Mouse (Mus musculus): ENCODE results near the gene Fnbp1. TPM values are rescaled to one million over a fixed set of nuclear protein-coding genes. Genes with fewer than 3 reads are reported as not detected.

Fnbp1 gene
- polyA plus RNA-seq, 1 experiment from 2014 or later: 21.7 TPM

GRCm38 (mm10) chr2:31089607-31090006, 52.2 kb downstream of the Fnbp1 start:
- Histone ChIP-seq H3K4me2 (ENCODE audit: low read depth, low read length) (no peak overlapping the region), H3K4me1 (ENCODE audit: control insufficient read depth, insufficient read depth, low read length) (peaks cover 16% of the 10 kb centered on the region), H3K9me3 (ENCODE audit: control insufficient read depth, low read length) (0 out of 2 replicates have a peak, but pooled peaks cover under 1% of the 10 kb centered on the region), H3K4me3 (ENCODE audit: low read depth, low read length) (no peak overlapping the region), H3K27ac (replicated peaks; ENCODE audit: low read depth, low read length) (no peak overlapping the region), H3K9ac (ENCODE audit: low read depth, low read length) (no peak overlapping the region; the same call in 1 of the 2 replicates), H3K36me3 (ENCODE audit: control insufficient read depth, insufficient read depth, low read length) (peaks cover 10% of the 10 kb centered on the region; the same call in 1 of the 2 replicates), H3K27me3 (replicated peaks; ENCODE audit: control insufficient read depth, insufficient read depth, low read length) (no peaks in the 10 kb centered on the region)
- no peak for ATAC-seq (ENCODE audit: low read depth)
- DNase-seq (ENCODE audit: low spot score): no peak
- WGBS: 61% methylated on average over 16 of the region's 16 CpGs

GRCm38 (mm10) chr2:31088871-31089270, 52.9 kb downstream of the Fnbp1 start:
- WGBS: 73% methylated on average over 8 of the region's 8 CpGs
- Histone ChIP-seq H3K9ac (ENCODE audit: low read depth, low read length) (no peak overlapping the region), H3K27ac (replicated peaks; ENCODE audit: low read depth, low read length) (peak overlapping the region; percentile 48; the same call in 1 of the 2 replicates)

GRCm38 (mm10) chr2:31087663-31088661, 53.8 kb downstream of the Fnbp1 start:
- Histone ChIP-seq H3K4me2 (ENCODE audit: low read depth, low read length) (no peak overlapping the region), H3K36me3 (ENCODE audit: control insufficient read depth, insufficient read depth, low read length) (peaks cover 22% of the 10 kb centered on the region), H3K4me1 (ENCODE audit: control insufficient read depth, insufficient read depth, low read length) (peaks cover 16% of the 10 kb centered on the region), H3K27ac (replicated peaks; ENCODE audit: low read depth, low read length) (peak overlapping the region; percentile 48), H3K27me3 (replicated peaks; ENCODE audit: control insufficient read depth, insufficient read depth, low read length) (no peaks in the 10 kb centered on the region), H3K9me3 (ENCODE audit: control insufficient read depth, low read length) (0 out of 2 replicates have a peak, but pooled peaks cover 7% of the 10 kb centered on the region), H3K4me3 (ENCODE audit: low read depth, low read length) (no peak overlapping the region), H3K9ac (ENCODE audit: low read depth, low read length) (no peak overlapping the region)
- no peak for ATAC-seq (ENCODE audit: low read depth)
- DNase-seq (ENCODE audit: low spot score): no peak
- WGBS: 26% methylated on average over 11 of the region's 11 CpGs

More at GRCm38 (mm10) chr2:31088871-31089270, 52.9 kb downstream of the Fnbp1 start:
- Histone ChIP-seq H3K9me3 (ENCODE audit: control insufficient read depth, low read length) (0 out of 2 replicates have a peak, but pooled peaks cover 7% of the 10 kb centered on the region), H3K4me3 (ENCODE audit: low read depth, low read length) (no peak overlapping the region), H3K4me2 (ENCODE audit: low read depth, low read length) (no peak overlapping the region), H3K36me3 (ENCODE audit: control insufficient read depth, insufficient read depth, low read length) (peaks cover 16% of the 10 kb centered on the region), H3K27me3 (replicated peaks; ENCODE audit: control insufficient read depth, insufficient read depth, low read length) (no peaks in the 10 kb centered on the region), H3K4me1 (ENCODE audit: control insufficient read depth, insufficient read depth, low read length) (peaks cover 16% of the 10 kb centered on the region)
- no peak for ATAC-seq (ENCODE audit: low read depth)
- DNase-seq (ENCODE audit: low spot score): no peak

- 0 out of 2 replicates have a peak, but pooled peaks cover 7% of the 10 kb centered on the region for H3K9me3 ChIP-seq (ENCODE audit: control insufficient read depth, low read length)
- H3K9ac ChIP-seq (ENCODE audit: low read depth, low read length): no peak overlapping the region
- ATAC-seq (ENCODE audit: low read depth): no peak
- WGBS: 23% methylated on average over 5 of the region's 5 CpGs
- H3K27ac ChIP-seq (replicated peaks; ENCODE audit: low read depth, low read length): no peak overlapping the region
- no peak for DNase-seq (ENCODE audit: low spot score)
- no peak overlapping the region for H3K4me3 ChIP-seq (ENCODE audit: low read depth, low read length)
- H3K4me2 ChIP-seq (ENCODE audit: low read depth, low read length): no peak overlapping the region
- peaks cover 16% of the 10 kb centered on the region for H3K4me1 ChIP-seq (ENCODE audit: control insufficient read depth, insufficient read depth, low read length)
- no peaks in the 10 kb centered on the region for H3K27me3 ChIP-seq (replicated peaks; ENCODE audit: control insufficient read depth, insufficient read depth, low read length)
- H3K36me3 ChIP-seq (ENCODE audit: control insufficient read depth, insufficient read depth, low read length): peaks cover 31% of the 10 kb centered on the region
Measured at GRCm38 (mm10) chr2:31087085-31087484, 54.7 kb downstream of the Fnbp1 start.

- DNase-seq (ENCODE audit: low spot score) (no peak), ATAC-seq (ENCODE audit: low read depth) (no peak)
- H3K27ac ChIP-seq (replicated peaks; ENCODE audit: low read depth, low read length): no peak overlapping the region
- peaks cover 16% of the 10 kb centered on the region for H3K4me1 ChIP-seq (ENCODE audit: control insufficient read depth, insufficient read depth, low read length)
- H3K9ac ChIP-seq (ENCODE audit: low read depth, low read length): no peak overlapping the region
- H3K36me3 ChIP-seq (ENCODE audit: control insufficient read depth, insufficient read depth, low read length): peaks cover 31% of the 10 kb centered on the region
- no peaks in the 10 kb centered on the region for H3K27me3 ChIP-seq (replicated peaks; ENCODE audit: control insufficient read depth, insufficient read depth, low read length)
- 0 out of 2 replicates have a peak, but pooled peaks cover 7% of the 10 kb centered on the region for H3K9me3 ChIP-seq (ENCODE audit: control insufficient read depth, low read length)
- no peak overlapping the region for H3K4me2 ChIP-seq (ENCODE audit: low read depth, low read length)
- no peak overlapping the region for H3K4me3 ChIP-seq (ENCODE audit: low read depth, low read length)
Measured at GRCm38 (mm10) chr2:31086543-31086942, 55.3 kb downstream of the Fnbp1 start.

GRCm38 (mm10) chr2:31084169-31084850, 57.5 kb downstream of the Fnbp1 start:
- H3K9ac ChIP-seq (ENCODE audit: low read depth, low read length): no peak overlapping the region
- no peak overlapping the region for H3K4me3 ChIP-seq (ENCODE audit: low read depth, low read length)
- no peaks in the 10 kb centered on the region for H3K27me3 ChIP-seq (replicated peaks; ENCODE audit: control insufficient read depth, insufficient read depth, low read length)
- no peak overlapping the region for H3K27ac ChIP-seq (replicated peaks; ENCODE audit: low read depth, low read length)
- peaks cover 13% of the 10 kb centered on the region for H3K4me1 ChIP-seq (ENCODE audit: control insufficient read depth, insufficient read depth, low read length)
- H3K9me3 ChIP-seq (ENCODE audit: control insufficient read depth, low read length): 0 out of 2 replicates have a peak, but pooled peaks cover 7% of the 10 kb centered on the region
- peaks cover 46% of the 10 kb centered on the region for H3K36me3 ChIP-seq (ENCODE audit: control insufficient read depth, insufficient read depth, low read length)
- 94% methylated on average over 9 of the region's 9 CpGs for WGBS
- no peak for DNase-seq (ENCODE audit: low spot score)
- H3K4me2 ChIP-seq (ENCODE audit: low read depth, low read length): no peak overlapping the region
- ATAC-seq (ENCODE audit: low read depth): no peak

GRCm38 (mm10) chr2:31083372-31083771, 58.4 kb downstream of the Fnbp1 start:
- H3K4me2 ChIP-seq (ENCODE audit: low read depth, low read length): no peak overlapping the region
- H3K9ac ChIP-seq (ENCODE audit: low read depth, low read length): no peak overlapping the region
- H3K27ac ChIP-seq (replicated peaks; ENCODE audit: low read depth, low read length): no peak overlapping the region
- no peaks in the 10 kb centered on the region for H3K27me3 ChIP-seq (replicated peaks; ENCODE audit: control insufficient read depth, insufficient read depth, low read length)
- 95% methylated on average over 8 of the region's 8 CpGs for WGBS
- 0 out of 2 replicates have a peak, but pooled peaks cover 7% of the 10 kb centered on the region for H3K9me3 ChIP-seq (ENCODE audit: control insufficient read depth, low read length)
- peaks cover 8% of the 10 kb centered on the region; the same call in 1 of the 2 replicates for H3K4me1 ChIP-seq (ENCODE audit: control insufficient read depth, insufficient read depth, low read length)
- no peak overlapping the region for H3K4me3 ChIP-seq (ENCODE audit: low read depth, low read length)
- DNase-seq (ENCODE audit: low spot score) (no peak), ATAC-seq (ENCODE audit: low read depth) (no peak)
- H3K36me3 ChIP-seq (ENCODE audit: control insufficient read depth, insufficient read depth, low read length): peaks cover 52% of the 10 kb centered on the region

- peaks cover 2% of the 10 kb centered on the region; the same call in 1 of the 2 replicates for H3K4me1 ChIP-seq (ENCODE audit: control insufficient read depth, insufficient read depth, low read length)
- 0 out of 2 replicates have a peak, but pooled peaks have one; percentile 2 for ATAC-seq (ENCODE audit: low read depth)
- H3K4me3 ChIP-seq (ENCODE audit: low read depth, low read length): no peak overlapping the region
- no peak overlapping the region for H3K27ac ChIP-seq (replicated peaks; ENCODE audit: low read depth, low read length)
- DNase-seq (ENCODE audit: low spot score): no peak
- H3K27me3 ChIP-seq (replicated peaks; ENCODE audit: control insufficient read depth, insufficient read depth, low read length): no peaks in the 10 kb centered on the region
- peaks cover 59% of the 10 kb centered on the region for H3K36me3 ChIP-seq (ENCODE audit: control insufficient read depth, insufficient read depth, low read length)
- no peak overlapping the region for H3K9ac ChIP-seq (ENCODE audit: low read depth, low read length)
- H3K4me2 ChIP-seq (ENCODE audit: low read depth, low read length): no peak overlapping the region
- 0 out of 2 replicates have a peak, but pooled peaks cover 7% of the 10 kb centered on the region for H3K9me3 ChIP-seq (ENCODE audit: control insufficient read depth, low read length)
- WGBS: 80% methylated on average over 17 of the region's 17 CpGs
Measured at GRCm38 (mm10) chr2:31082639-31083038, 59.2 kb downstream of the Fnbp1 start.

All from embryonic facial prominence, embryonic 14.5 days (tissue).